Mouse (Mus musculus) forebrain, embryonic 11.5 days (tissue): ENCODE data around the gene Gm20388. TPM values are rescaled to one million over a fixed set of nuclear protein-coding genes. Genes with fewer than 3 reads are reported as not detected.
A peak's percentile ranks its signal among the peaks of the same experiment; 100 is the strongest.

Experiments
- ATAC-seq: fragments of 200-750 bp; cut with Nextera tagmentation; replicated peaks from 2 replicates; pipeline ENCODE4 v1.8.0; 2017; ENCODE audit warnings: moderate TSS enrichment; ENCODE audit not compliant: low FRiP score
- DNase-seq: peaks from one replicate; pipeline ENCODE4 v3.0.0-alpha.2; 2017; ENCODE audit warnings: low spot score
- H3K27ac ChIP-seq: fragments of 300-500 bp; sonication (generic); 2 replicates; pipeline ENCODE4 v1.5.1; 2014; ENCODE audit warnings: low read depth, low read length
- H3K27me3 ChIP-seq: fragments of 300-500 bp; sonication (generic); 2 replicates; pipeline ENCODE4 v1.6.1; 2014; ENCODE audit warnings: mild to moderate bottlenecking, low read length, mixed read lengths; ENCODE audit not compliant: control insufficient read depth, insufficient read depth
- H3K36me3 ChIP-seq: fragments of 300-500 bp; sonication (generic); 2 replicates; pipeline ENCODE4 v1.6.1; 2014; ENCODE audit warnings: mild to moderate bottlenecking, low read length, moderate library complexity, mixed read lengths; ENCODE audit not compliant: control insufficient read depth, insufficient read depth
- H3K4me1 ChIP-seq: fragments of 300-500 bp; sonication (generic); replicated peaks from 2 replicates; pipeline ENCODE4 v1.6.1; 2014; ENCODE audit warnings: low read length, mixed read lengths; ENCODE audit not compliant: control insufficient read depth, insufficient read depth
- H3K4me2 ChIP-seq: fragments of 300-500 bp; sonication (generic); 2 replicates; pipeline ENCODE4 v1.6.1; 2014; ENCODE audit warnings: low read depth, mild to moderate bottlenecking, low read length, moderate library complexity, mixed read lengths; ENCODE audit not compliant: severe bottlenecking
- H3K4me3 ChIP-seq: fragments of 300-500 bp; sonication (generic); 2 replicates; pipeline ENCODE4 v1.5.1; 2014; ENCODE audit warnings: low read depth, low read length
- H3K9ac ChIP-seq: fragments of 300-500 bp; sonication (generic); 2 replicates; pipeline ENCODE4 v1.6.1; 2014; ENCODE audit warnings: low read length
- H3K9me3 ChIP-seq: fragments of 300-500 bp; sonication (generic); 2 replicates; pipeline ENCODE4 v1.6.1; 2016; ENCODE audit warnings: low read length, mixed read lengths; ENCODE audit not compliant: control insufficient read depth
- WGBS: fragments of 180-500 bp; shearing (Covaris S2); extraction: QIAGEN DNeasy Blood & Tissue Kit; methylation state at CpG from one replicate; pipeline ENCODE4 v1.1.7; 2014; 5-methylcytosine and 5-hydroxymethylcytosine counted together
- polyA plus RNA-seq: library from polyadenylated mRNA; unstranded; fragments of >200 nt; fragmentation: Nextera tagmentation; extraction: Ambion mirVana; gene quantifications from 2 replicates; pipeline ENCODE4 v1.2.1, GENCODE M21; 2014

The Gm20388 gene
- polyA plus RNA-seq, 1 experiment from 2014 or later: not detected

DNA sequence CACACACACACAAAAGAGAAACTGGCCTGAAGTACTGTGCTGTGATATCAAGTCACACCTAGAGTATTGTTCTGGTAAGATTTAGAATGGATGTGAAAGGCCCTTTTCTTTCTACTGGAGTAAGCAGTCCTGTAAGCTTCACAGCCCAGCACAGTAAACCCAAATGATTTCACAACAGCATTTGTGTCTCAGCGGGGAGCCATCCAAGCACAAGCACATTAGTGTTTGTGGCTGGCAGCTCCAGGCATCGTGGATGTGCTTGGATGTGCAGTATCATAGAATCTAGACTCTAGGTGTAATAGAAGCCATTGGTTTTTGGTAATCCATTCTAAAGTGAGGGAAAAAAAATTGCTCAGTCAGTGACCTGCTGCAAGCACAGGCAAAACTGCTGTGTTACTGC, 28.7 kb downstream of the Gm20388 start:
- Histone ChIP-seq H3K9me3 (no peaks in the 10 kb centered on the region), H3K36me3 (peaks cover 13% of the 10 kb centered on the region; the same call in 1 of the 2 replicates), H3K4me2 (no peak overlapping the region), H3K27me3 (no peaks in the 10 kb centered on the region), H3K4me1 (no peaks in the 10 kb centered on the region), H3K27ac (no peak overlapping the region), H3K4me3 (no peak overlapping the region), H3K9ac (no peak overlapping the region)
- no peak for DNase-seq
- 91% methylated on average over 2 of the region's 2 CpGs for WGBS
- ATAC-seq: no peak

DNA sequence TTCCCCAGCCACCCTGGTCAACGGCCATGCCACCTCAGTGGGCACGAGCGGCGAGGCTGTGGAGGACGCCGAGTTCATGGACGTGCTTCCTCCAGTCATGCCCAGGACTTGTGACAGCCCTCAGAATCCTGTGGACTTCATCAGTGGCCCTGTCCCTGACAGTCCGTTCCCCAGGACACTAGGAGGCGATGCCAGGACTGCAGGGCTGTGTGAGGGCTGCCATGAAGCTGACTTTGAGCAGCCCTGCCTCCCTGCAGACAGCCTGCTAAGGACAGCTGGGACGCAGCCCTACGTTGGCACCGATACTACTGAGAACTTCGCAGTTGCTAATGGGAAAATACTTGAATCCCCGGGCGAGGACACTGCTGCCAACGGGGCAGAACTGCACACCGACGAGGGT, 30.8 kb downstream of the Gm20388 start:
- Histone ChIP-seq H3K27ac (no peak overlapping the region), H3K4me2 (no peak overlapping the region), H3K4me1 (no peaks in the 10 kb centered on the region), H3K9me3 (no peaks in the 10 kb centered on the region), H3K36me3 (peaks cover 18% of the 10 kb centered on the region; the same call in 1 of the 2 replicates), H3K4me3 (no peak overlapping the region), H3K27me3 (no peaks in the 10 kb centered on the region), H3K9ac (no peak overlapping the region)
- ATAC-seq (no peak), DNase-seq (no peak)
- WGBS: 92% methylated on average over 18 of the region's 18 CpGs

DNA sequence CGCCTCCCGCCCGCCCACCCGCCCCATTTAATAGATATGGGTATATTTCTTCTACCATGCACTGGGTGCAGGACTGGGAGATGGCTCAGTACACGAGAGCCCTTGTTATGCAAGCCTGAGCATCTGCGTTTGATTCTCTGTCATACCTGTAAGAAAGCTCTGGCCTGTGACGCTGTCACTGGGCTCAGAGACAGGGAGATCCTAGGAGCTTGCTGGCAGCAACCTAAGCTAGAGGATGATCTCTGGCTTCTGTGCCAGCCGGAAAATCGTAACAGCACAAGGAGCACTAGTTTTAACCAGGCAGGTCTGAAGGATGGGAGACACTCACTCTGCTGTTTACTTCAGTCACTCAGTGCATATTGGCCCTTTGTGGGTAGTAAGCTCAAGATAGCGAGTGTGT, 33.0 kb downstream of the Gm20388 start:
- Histone ChIP-seq H3K9ac (no peak overlapping the region), H3K4me2 (no peak overlapping the region), H3K9me3 (no peaks in the 10 kb centered on the region), H3K4me1 (no peaks in the 10 kb centered on the region), H3K4me3 (no peak overlapping the region), H3K36me3 (peaks cover 18% of the 10 kb centered on the region; the same call in 1 of the 2 replicates), H3K27ac (no peak overlapping the region), H3K27me3 (no peaks in the 10 kb centered on the region)
- ATAC-seq (no peak), DNase-seq (no peak)
- 97% methylated on average over 10 of the region's 10 CpGs for WGBS

DNA sequence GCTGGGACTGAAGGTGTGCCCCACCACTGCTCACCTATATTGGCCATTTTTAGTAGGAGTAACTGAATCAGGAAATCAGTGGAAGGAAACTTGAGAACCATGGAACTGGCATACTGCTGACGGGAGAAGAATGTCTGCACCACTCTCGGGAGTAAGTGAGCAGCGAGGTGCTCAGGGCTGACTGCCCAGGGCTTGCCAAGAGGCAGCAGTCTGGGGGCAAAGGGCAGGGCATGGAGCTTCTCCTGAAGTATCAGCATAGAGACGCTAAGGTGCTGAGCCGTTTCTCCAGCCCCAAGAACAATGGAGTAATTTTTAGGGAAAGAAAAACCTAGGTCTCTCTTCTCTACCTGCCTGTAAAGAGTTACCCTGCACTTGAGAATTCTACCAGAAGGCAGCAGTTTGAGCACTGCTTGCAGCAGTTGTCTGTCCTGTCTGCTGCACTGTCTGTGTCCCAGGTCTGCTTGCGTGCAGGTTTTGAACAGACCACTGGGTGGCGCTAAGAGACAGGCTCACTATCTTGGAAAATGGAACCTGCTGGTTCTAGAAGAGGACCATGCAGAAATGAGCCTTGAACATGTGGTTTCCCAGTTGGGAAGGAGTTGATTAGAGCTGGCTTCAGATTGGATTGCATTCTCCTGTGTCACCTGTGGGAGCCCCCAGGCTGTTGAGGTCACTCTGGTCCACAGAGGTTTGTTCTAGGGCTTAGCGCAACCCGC, 33.6 kb downstream of the Gm20388 start:
- Histone ChIP-seq H3K4me2 (no peak overlapping the region), H3K9me3 (no peaks in the 10 kb centered on the region), H3K27me3 (no peaks in the 10 kb centered on the region), H3K36me3 (peaks cover 18% of the 10 kb centered on the region), H3K4me3 (no peak overlapping the region), H3K27ac (no peak overlapping the region), H3K9ac (no peak overlapping the region), H3K4me1 (no peaks in the 10 kb centered on the region)
- DNase-seq: peak; percentile 87
- WGBS: 71% methylated on average over 9 of the region's 9 CpGs
- ATAC-seq: no peak

DNA sequence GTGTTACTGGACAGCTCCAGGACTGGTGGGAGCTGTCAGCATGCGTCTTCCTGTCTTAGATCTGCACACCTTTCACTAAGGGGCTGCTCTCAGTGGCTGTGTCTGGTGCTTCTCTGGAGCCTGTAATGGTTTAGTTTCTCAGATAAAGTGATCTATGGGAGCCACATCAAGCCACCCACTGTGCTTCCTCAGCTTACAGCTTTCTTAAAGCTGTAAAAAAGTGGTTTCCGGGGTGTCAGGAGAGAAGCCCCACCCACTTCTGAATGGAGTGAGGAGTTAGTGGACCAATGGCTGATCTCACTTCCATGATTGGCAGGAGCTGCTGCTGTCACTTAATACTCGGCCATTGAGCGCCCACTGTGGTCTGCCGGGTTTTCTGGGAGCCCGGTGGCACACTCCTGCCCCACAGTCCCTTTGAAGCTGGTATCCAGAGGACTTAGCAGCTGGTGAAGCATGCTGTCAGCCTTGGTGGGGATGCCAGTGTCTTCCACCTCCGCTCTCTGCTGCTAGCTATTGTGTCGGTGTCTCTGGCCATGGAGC, 35.8 kb downstream of the Gm20388 start:
- Histone ChIP-seq H3K36me3 (peaks cover 14% of the 10 kb centered on the region), H3K27ac (no peak overlapping the region), H3K4me2 (no peak overlapping the region), H3K9me3 (no peaks in the 10 kb centered on the region), H3K9ac (no peak overlapping the region), H3K27me3 (no peaks in the 10 kb centered on the region), H3K4me1 (no peaks in the 10 kb centered on the region), H3K4me3 (no peak overlapping the region)
- DNase-seq (no peak), ATAC-seq (no peak)
- WGBS: 77% methylated on average over 8 of the region's 8 CpGs

DNA sequence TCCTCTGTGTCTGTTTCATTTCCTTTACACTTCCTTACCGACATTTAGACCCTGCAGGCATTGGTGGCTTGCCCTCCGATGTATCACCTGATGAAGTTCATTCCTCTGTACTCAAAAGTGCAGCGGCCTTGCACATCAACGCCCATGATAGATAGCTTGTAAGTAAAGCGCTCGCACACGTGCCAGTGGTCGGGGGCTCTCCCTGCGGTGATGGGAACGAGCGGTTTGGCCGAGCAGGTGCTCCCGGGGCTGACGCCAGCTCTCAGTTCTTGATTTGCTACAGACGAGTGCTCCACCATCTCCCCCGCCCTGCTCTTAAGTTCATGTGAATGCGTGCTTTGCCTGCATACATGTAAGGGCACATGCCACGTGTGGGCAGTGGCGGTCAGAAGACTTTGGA, 37.0 kb downstream of the Gm20388 start:
- no peak for ATAC-seq
- WGBS: 94% methylated on average over 19 of the region's 19 CpGs
- Histone ChIP-seq H3K36me3 (peaks cover 5% of the 10 kb centered on the region), H3K9me3 (no peaks in the 10 kb centered on the region), H3K4me1 (no peaks in the 10 kb centered on the region), H3K27ac (no peak overlapping the region), H3K27me3 (no peaks in the 10 kb centered on the region), H3K9ac (no peak overlapping the region), H3K4me3 (no peak overlapping the region), H3K4me2 (no peak overlapping the region)
- no peak for DNase-seq

DNA sequence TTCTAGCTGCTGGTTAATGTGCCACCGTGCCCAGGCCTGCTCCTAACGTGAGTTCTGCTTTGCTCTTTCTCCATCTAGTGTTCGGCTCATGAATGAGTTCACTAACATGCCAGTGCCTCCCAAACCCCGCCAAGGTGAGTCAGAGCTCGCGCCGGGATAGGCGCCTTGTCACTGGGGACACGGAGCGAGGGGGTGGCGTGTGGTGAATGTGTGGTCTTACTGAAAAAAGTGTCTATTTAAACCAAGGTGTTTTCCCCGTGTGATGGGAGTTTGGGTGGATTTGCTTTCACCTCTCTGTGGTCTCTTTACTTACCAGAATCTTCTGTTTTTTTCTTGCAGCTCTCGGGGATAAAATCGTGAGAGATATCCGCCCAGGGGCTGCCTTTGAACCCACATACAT, 37.7 kb downstream of the Gm20388 start:
- DNase-seq (no peak), ATAC-seq (no peak)
- no peak overlapping the region for H3K4me2 ChIP-seq
- peaks cover 5% of the 10 kb centered on the region for H3K36me3 ChIP-seq
- H3K4me1 ChIP-seq: no peaks in the 10 kb centered on the region
- 87% methylated on average over 15 of the region's 15 CpGs for WGBS
- H3K4me3 ChIP-seq: no peak overlapping the region
- H3K27me3 ChIP-seq: no peaks in the 10 kb centered on the region
- H3K27ac ChIP-seq: no peak overlapping the region
- no peaks in the 10 kb centered on the region for H3K9me3 ChIP-seq
- no peak overlapping the region for H3K9ac ChIP-seq

DNA sequence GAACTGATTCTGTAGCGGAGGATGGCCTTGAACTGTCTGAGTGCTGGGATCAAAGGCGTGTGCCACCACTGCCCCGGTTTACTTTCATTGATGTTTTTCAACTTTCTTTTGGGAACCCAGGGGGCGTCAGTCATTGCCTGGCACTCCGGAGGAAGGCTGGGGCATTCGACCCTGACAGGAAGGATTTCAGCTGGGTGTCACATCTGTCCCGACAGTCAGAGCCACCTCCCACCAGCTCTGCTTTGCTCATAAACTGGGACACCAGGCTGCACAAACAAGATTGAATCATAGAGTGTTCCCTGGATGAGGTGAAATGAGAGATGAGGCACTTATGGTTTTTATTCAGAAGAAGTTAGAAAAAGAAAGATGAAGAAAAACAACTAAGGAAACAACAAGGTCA, 41.6 kb downstream of the Gm20388 start:
- Histone ChIP-seq H3K27me3 (no peaks in the 10 kb centered on the region), H3K9ac (no peak overlapping the region), H3K4me3 (no peak overlapping the region), H3K36me3 (peaks cover 23% of the 10 kb centered on the region), H3K4me1 (no peaks in the 10 kb centered on the region), H3K4me2 (no peak overlapping the region), H3K27ac (no peak overlapping the region), H3K9me3 (no peaks in the 10 kb centered on the region)
- WGBS: 87% methylated on average over 7 of the region's 7 CpGs
- DNase-seq: no peak
- no peak for ATAC-seq

DNA sequence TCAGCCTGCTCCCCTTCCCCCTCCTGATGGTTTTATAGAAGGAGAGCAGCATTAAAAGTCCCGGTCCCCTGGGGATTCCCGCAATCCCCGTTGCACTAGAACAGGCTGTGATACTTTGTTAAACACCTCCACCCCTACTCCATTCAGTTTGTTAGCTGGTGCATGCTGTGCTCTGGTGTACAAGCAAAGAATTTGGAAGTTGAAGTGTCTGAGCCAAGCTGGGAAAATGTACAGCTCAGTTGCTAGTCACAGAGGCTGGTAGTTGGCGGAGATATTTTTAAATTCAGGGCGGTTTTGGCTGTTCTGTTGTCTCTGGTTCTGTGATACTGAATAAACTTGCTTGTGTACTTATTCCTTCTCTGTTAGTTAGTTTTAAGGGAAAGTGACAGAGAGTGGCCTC, 42.1 kb downstream of the Gm20388 start:
- no peaks in the 10 kb centered on the region for H3K9me3 ChIP-seq
- no peak overlapping the region for H3K4me3 ChIP-seq
- H3K4me1 ChIP-seq: no peaks in the 10 kb centered on the region
- no peak overlapping the region for H3K4me2 ChIP-seq
- no peak for DNase-seq
- H3K27me3 ChIP-seq: no peaks in the 10 kb centered on the region
- no peak overlapping the region for H3K9ac ChIP-seq
- no peak overlapping the region for H3K27ac ChIP-seq
- 73% methylated on average over 5 of the region's 5 CpGs for WGBS
- peaks cover 26% of the 10 kb centered on the region for H3K36me3 ChIP-seq
- no peak for ATAC-seq
